Mouse (Mus musculus) monocyte, adult 5-6 weeks (primary cell): ENCODE results near the gene Gfi1. TPM values are rescaled to one million over a fixed set of nuclear protein-coding genes. Genes with fewer than 3 reads are reported as not detected.

Experiments used
- ATAC-seq: fragments of 153-309, 156-312 bp; replicated peaks from 2 replicates; pipeline ENCODE4 v1.8.0; 2017; ENCODE audit warnings: mild to moderate bottlenecking; ENCODE audit not compliant: low TSS enrichment, insufficient number of reproducible peaks, severe bottlenecking, poor library complexity, low FRiP score
- total RNA-seq: library from RNA; stranded (forward); fragments of 200-1000, 200-491, 200-594 nt; gene quantifications from 3 replicates; pipeline ENCODE4 v1.2.3, GENCODE M21; 2017

The Gfi1 gene
- total RNA-seq, 1 experiment from 2014 or later, result 3.8 TPM

- no peak for ATAC-seq
Observed at GRCm38 (mm10) chr5:107723541-107724511, 2.0 kb downstream of the Gfi1 start.

- no peak for ATAC-seq
Observed at GRCm38 (mm10) chr5:107722661-107723532, 2.9 kb downstream of the Gfi1 start.

GRCm38 (mm10) chr5:107721638-107722011 lies 4.2 kb downstream of the Gfi1 start:
- no peak for ATAC-seq

GRCm38 (mm10) chr5:107720991-107721637 lies 4.7 kb downstream of the Gfi1 start:
- no peak for ATAC-seq

GRCm38 (mm10) chr5:107720511-107720910 lies 5.3 kb downstream of the Gfi1 start:
- no peak for ATAC-seq

- ATAC-seq, result no peak
Observed at GRCm38 (mm10) chr5:107719786-107720185, 6.0 kb downstream of the Gfi1 start.

- ATAC-seq, result no peak
Observed at GRCm38 (mm10) chr5:107719209-107719608, 6.6 kb downstream of the Gfi1 start.

GRCm38 (mm10) chr5:107717871-107718361 lies 7.9 kb downstream of the Gfi1 start:
- ATAC-seq, result no peak

- no peak for ATAC-seq
Observed at GRCm38 (mm10) chr5:107711689-107712088, 14.1 kb downstream of the Gfi1 start.

GRCm38 (mm10) chr5:107708124-107708797 lies 17.6 kb downstream of the Gfi1 start:
- ATAC-seq, result peak; percentile 77

GRCm38 (mm10) chr5:107706262-107706661 lies 19.6 kb downstream of the Gfi1 start:
- no peak for ATAC-seq

- no peak for ATAC-seq
Observed at GRCm38 (mm10) chr5:107705756-107706155, 20.1 kb downstream of the Gfi1 start.

- no peak for ATAC-seq
Observed at GRCm38 (mm10) chr5:107703207-107703763, 22.6 kb downstream of the Gfi1 start.

- no peak for ATAC-seq
Observed at GRCm38 (mm10) chr5:107701658-107702057, 24.2 kb downstream of the Gfi1 start.

GRCm38 (mm10) chr5:107700873-107701272 lies 25.0 kb downstream of the Gfi1 start:
- ATAC-seq, result no peak

- peak; percentile 48; the same call in 1 of the 2 replicates for ATAC-seq
Observed at GRCm38 (mm10) chr5:107698888-107699287, 26.9 kb downstream of the Gfi1 start.

- no peak for ATAC-seq
Observed at GRCm38 (mm10) chr5:107695019-107695418, 30.8 kb downstream of the Gfi1 start.

- no peak for ATAC-seq
Observed at GRCm38 (mm10) chr5:107688499-107688866, 37.4 kb downstream of the Gfi1 start.
